Comparison of ENCODE assay signal across 7 mouse cellular contexts in the genomic region with DNA sequence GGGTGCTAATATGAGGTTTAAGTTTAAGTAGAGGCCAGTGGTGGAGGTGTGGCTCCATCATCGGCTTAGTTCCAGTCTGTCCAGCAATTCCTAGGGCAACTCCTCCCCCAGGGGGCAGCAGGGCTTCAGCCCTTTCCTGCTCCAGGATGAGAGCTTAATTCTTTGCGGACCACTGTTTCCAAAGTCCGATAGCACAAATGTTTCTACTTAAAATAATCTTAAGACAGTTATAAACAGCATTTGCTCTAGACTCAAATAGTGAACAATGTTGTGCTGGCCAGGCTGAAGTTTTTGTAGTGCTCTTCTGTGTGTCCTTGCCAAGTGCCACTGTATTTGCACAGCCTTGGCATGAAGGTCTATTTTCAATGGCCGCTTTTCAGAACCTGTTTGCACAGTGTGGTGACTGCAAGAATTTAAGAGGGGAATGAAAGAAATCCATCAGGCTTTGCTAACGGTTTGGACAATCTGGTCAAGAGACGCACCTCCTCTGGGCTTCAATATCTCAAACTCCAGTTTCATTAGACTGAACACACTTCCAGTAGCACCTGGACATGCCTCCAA. TPM values are rescaled to one million over a fixed set of nuclear protein-coding genes. Genes with fewer than 3 reads are reported as not detected.
DNase-seq lines count a peak whose midpoint lies in the region; ATAC-seq and TF ChIP-seq lines count a peak whose summit lies in the region.

No protein-coding gene starts in this region.

- peaks cover 22% of the 10 kb centered on the region for H3K9me3 ChIP-seq in E14TG2a.4 (ENCODE audit: low read length)
- H3K9me3 ChIP-seq in heart, embryonic 16.5 days (replicated peaks; ENCODE audit: control insufficient read depth, low read length), result no peaks in the 10 kb centered on the region
- H3K9me3 ChIP-seq in liver, postnatal 0 days (ENCODE audit: low read length), result no peaks in the 10 kb centered on the region
- H3K9me3 ChIP-seq in stomach, embryonic 15.5 days, result no peaks in the 10 kb centered on the region

- peaks cover 5% of the 10 kb centered on the region for H3K4me1 ChIP-seq in E14TG2a.4 (replicated peaks; ENCODE audit: low read depth, low read length)
- H3K4me1 ChIP-seq in heart, embryonic 16.5 days (ENCODE audit: control insufficient read depth, insufficient read depth, low read length), result no peaks in the 10 kb centered on the region; the same call in 1 of the 2 replicates
- peaks cover 15% of the 10 kb centered on the region for H3K4me1 ChIP-seq in liver, postnatal 0 days (ENCODE audit: insufficient read depth)
- 0 out of 2 replicates have a peak, but pooled peaks cover 3% of the 10 kb centered on the region for H3K4me1 ChIP-seq in stomach, embryonic 15.5 days

- no peak for TF ChIP-seq EP300 in liver, postnatal 0 days (IDR thresholded peaks at IDR 0.05; ENCODE audit: low read depth)

- peaks cover 15% of the 10 kb centered on the region for H3K27me3 ChIP-seq in E14TG2a.4 (ENCODE audit: insufficient read depth, low read length)
- no peaks in the 10 kb centered on the region for H3K27me3 ChIP-seq in heart, embryonic 16.5 days (ENCODE audit: control insufficient read depth, insufficient read depth, low read length)
- H3K27me3 ChIP-seq in liver, postnatal 0 days (ENCODE audit: insufficient read depth, low read length), result 0 out of 2 replicates have a peak, but pooled peaks cover 6% of the 10 kb centered on the region
- H3K27me3 ChIP-seq in stomach, embryonic 15.5 days (replicated peaks), result no peaks in the 10 kb centered on the region

- H3K4me3 ChIP-seq in E14TG2a.4 (replicated peaks; ENCODE audit: low read length), result peak overlapping the region; percentile 74
- peak overlapping the region; percentile 63 for H3K4me3 ChIP-seq in heart, embryonic 16.5 days (ENCODE audit: low read length)
- H3K4me3 ChIP-seq in liver, postnatal 0 days (ENCODE audit: low read depth, low read length), result peak overlapping the region; percentile 81
- peak overlapping the region; percentile 80 for H3K4me3 ChIP-seq in stomach, embryonic 15.5 days (replicated peaks)

- TF ChIP-seq CTCF in E14TG2a.4 (conservative IDR thresholded peaks at IDR 0.05; ENCODE audit: low read length), result no peak
- TF ChIP-seq CTCF in liver, postnatal 0 days (IDR thresholded peaks at IDR 0.05; ENCODE audit: low read depth), result peak; percentile 17; the same call in 1 of the 2 replicates

- peak; percentile 35 for DNase-seq in MN1 (ENCODE audit: low spot score)
- DNase-seq in liver, postnatal 0 days, result no peak
- DNase-seq in spleen, adult 18-20 months, result no peak
- DNase-seq in spleen, adult 12 weeks (ENCODE audit: low spot score), result no peak

- H3K36me3 ChIP-seq in E14TG2a.4 (ENCODE audit: insufficient read depth, low read length), result peaks cover 4% of the 10 kb centered on the region
- H3K36me3 ChIP-seq in heart, embryonic 16.5 days (ENCODE audit: control insufficient read depth, insufficient read depth), result peaks cover 12% of the 10 kb centered on the region
- H3K36me3 ChIP-seq in liver, postnatal 0 days (replicated peaks; ENCODE audit: insufficient read depth, low read length), result peaks cover 6% of the 10 kb centered on the region
- H3K36me3 ChIP-seq in stomach, embryonic 15.5 days, result peaks cover 7% of the 10 kb centered on the region; the same call in 1 of the 2 replicates

- no peak overlapping the region for H3K27ac ChIP-seq in heart, embryonic 16.5 days (ENCODE audit: low read length)
- no peak overlapping the region for H3K27ac ChIP-seq in liver, postnatal 0 days (ENCODE audit: low read depth)
- H3K27ac ChIP-seq in stomach, embryonic 15.5 days, result no peak overlapping the region

- peak overlapping the region; percentile 75 for H3K4me2 ChIP-seq in heart, embryonic 16.5 days (ENCODE audit: low read depth, low read length)
- H3K4me2 ChIP-seq in liver, postnatal 0 days (ENCODE audit: low read depth, low read length), result peak overlapping the region; percentile 79
- H3K4me2 ChIP-seq in stomach, embryonic 15.5 days, result peak overlapping the region; percentile 93

- WGBS in heart, embryonic 16.5 days, result 27% methylated on average over 6 of the region's 6 CpGs
- WGBS in liver, postnatal 0 days (ENCODE audit: insufficient replicate concordance), result 44% methylated on average over 6 of the region's 6 CpGs
- 23% methylated on average over 6 of the region's 6 CpGs for WGBS in stomach, embryonic 15.5 days

- no peak overlapping the region for H3K9ac ChIP-seq in heart, embryonic 16.5 days (ENCODE audit: low read length)
- no peak overlapping the region for H3K9ac ChIP-seq in liver, postnatal 0 days (replicated peaks)
- H3K9ac ChIP-seq in stomach, embryonic 15.5 days, result no peak overlapping the region

- no peak for ATAC-seq in heart, embryonic 16.5 days (replicated peaks; ENCODE audit: extremely low read depth, insufficient read depth, low FRiP score)
- no peak for ATAC-seq in liver, postnatal 0 days
- ATAC-seq in stomach, embryonic 15.5 days (ENCODE audit: insufficient read depth, low FRiP score, low read depth), result no peak

RNA-seq across cellular contexts. Expression of gene Tarsl2, which starts 0.8 kb away (rescaled TPM):
- 16.4 and 17.4 TPM in 2 replicates for polyA plus RNA-seq in heart, embryonic 16.5 days (2015; fragmentation: Nextera tagmentation; extraction: Ambion mirVana)
- polyA plus RNA-seq in liver, postnatal 0 days (2015; fragmentation: Nextera tagmentation; extraction: Ambion mirVana), result 5.7 and 5.9 TPM in 2 replicates
- polyA plus RNA-seq in stomach, embryonic 15.5 days (2015; fragmentation: Nextera tagmentation; extraction: Ambion mirVana), result 9.4 and 10.0 TPM in 2 replicates

RNA-seq across cellular contexts. Expression of gene Tm2d3, which starts 47.0 kb away (rescaled TPM):
- polyA plus RNA-seq in heart, embryonic 16.5 days (2015; fragmentation: Nextera tagmentation; extraction: Ambion mirVana), result 47.3 and 50.4 TPM in 2 replicates
- polyA plus RNA-seq in liver, postnatal 0 days (2015; fragmentation: Nextera tagmentation; extraction: Ambion mirVana), result 42.8 and 45.0 TPM in 2 replicates
- polyA plus RNA-seq in stomach, embryonic 15.5 days (2015; fragmentation: Nextera tagmentation; extraction: Ambion mirVana), result 89.4 and 93.1 TPM in 2 replicates
